Mouse (Mus musculus): ENCODE measurements around the gene Ablim2. TPM values are rescaled to one million over a fixed set of nuclear protein-coding genes. Genes with fewer than 3 reads are reported as not detected.

The Ablim2 gene
- total RNA-seq (2015; ENCODE audit: low replicate concordance) (not detected in 2 replicates), total RNA-seq (2017; ENCODE audit: low replicate concordance) (not detected in 2 replicates)

GRCm38 (mm10) chr5:35757639-35758001 lies at the start of gene Ablim2:
Gene Ablim2, plus strand, starts transcription at chr5:35757880.
- ATAC-seq (replicated peaks; ENCODE audit: low FRiP score, poor library complexity, severe bottlenecking) = no peak

- no peak for ATAC-seq (replicated peaks; ENCODE audit: low FRiP score, poor library complexity, severe bottlenecking)
Observed at GRCm38 (mm10) chr5:35710481-35710880, 47.2 kb upstream of the Ablim2 start.

- ATAC-seq (replicated peaks; ENCODE audit: low FRiP score, poor library complexity, severe bottlenecking) = no peak
Observed at GRCm38 (mm10) chr5:35710931-35711330, 46.7 kb upstream of the Ablim2 start.

DNA sequence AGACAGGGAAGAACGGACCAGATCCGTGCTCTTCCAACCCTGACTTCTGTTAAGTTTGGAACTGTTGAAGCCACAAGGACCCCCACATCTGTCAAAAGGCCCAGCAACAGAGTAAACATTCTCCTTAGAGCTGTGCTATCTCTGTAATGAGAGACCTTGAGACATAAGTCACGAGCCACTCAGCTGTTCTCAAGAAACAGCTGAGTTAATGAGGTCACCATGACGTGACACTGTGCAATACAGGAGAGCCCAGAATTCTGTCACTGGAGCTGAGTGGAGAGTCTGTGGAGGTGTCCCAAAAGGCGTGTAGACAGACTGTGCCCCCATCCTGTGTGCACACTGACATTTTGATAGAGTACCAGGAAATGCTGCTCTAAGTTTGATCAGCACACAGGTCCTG lies 45.2 kb upstream of the Ablim2 start:
- no peak for ATAC-seq (replicated peaks; ENCODE audit: low FRiP score, poor library complexity, severe bottlenecking)

DNA sequence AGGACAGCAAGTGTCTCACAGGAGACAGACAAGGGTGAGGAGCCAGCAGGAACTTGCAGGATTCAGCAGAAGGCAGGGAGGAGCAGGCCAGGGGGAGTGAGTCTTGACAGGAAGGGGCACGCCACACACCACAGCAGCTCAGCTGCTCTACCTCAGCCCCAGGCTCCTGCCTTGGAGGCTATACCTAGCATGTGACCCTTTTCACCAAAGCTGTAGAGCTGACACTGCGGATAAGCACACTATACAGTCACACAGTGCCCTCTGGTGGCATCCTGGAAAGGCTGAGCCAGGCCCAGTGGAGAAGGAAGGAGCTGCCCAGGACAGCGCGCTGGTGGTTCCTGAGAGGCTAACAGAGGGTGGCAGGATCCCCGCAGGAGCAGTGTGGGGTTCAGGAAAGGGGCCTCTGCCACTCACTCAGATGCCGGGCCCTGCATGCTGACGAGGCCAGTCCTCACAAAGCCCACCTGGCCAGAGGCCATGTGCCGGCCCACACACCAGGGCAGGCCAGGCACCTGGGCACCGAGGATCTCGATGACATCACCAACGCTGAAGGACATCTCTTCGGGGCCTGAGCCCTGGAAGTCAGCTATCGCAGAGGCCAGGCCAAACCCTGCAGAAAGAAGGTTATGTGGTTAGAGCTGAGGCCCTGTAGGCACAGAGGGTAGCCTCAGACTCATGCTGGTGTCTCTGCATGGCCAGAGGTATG lies 43.9 kb upstream of the Ablim2 start:
- no peak for ATAC-seq (replicated peaks; ENCODE audit: low FRiP score, poor library complexity, severe bottlenecking)

DNA sequence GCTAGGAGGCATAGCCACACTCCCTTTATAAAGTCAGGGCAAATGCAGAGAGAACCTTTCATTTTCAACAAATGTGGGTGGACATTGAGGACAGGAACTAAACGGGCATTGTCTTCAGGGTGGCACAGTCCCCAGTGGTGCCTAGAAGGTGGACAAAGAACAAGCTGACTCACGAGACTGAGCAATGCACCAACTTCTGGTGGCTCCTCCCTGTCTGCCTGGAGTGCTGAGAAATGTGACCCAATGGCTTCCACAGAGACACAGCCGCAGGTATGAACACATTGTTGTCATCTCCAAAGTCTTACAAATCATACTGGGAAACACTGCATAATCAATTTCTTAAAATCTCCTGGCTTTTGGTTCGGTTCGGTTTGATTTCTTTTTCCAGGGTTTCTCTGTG lies 40.2 kb upstream of the Ablim2 start:
- ATAC-seq (replicated peaks; ENCODE audit: low FRiP score, poor library complexity, severe bottlenecking) = no peak

DNA sequence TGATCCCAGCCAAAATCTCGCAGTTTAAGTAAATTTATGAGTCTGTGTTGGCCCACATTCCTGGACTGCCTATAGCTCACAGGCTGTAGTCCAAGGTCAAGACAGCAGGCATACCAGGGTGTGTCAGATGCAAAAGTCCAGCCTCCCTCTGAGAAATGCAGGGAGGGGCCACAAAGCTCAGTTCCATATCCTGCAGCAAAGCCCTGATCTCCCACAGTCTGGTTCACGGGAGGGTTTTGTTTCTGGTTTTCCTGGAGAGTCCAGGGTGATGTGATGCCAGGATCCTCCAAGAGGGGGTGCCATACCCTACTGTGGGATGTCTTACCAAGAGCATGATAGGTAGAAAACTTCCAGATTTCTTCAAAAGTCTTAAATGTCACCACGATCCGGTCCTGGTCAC lies 39.7 kb upstream of the Ablim2 start:
- ATAC-seq (replicated peaks; ENCODE audit: low FRiP score, poor library complexity, severe bottlenecking) = no peak

DNA sequence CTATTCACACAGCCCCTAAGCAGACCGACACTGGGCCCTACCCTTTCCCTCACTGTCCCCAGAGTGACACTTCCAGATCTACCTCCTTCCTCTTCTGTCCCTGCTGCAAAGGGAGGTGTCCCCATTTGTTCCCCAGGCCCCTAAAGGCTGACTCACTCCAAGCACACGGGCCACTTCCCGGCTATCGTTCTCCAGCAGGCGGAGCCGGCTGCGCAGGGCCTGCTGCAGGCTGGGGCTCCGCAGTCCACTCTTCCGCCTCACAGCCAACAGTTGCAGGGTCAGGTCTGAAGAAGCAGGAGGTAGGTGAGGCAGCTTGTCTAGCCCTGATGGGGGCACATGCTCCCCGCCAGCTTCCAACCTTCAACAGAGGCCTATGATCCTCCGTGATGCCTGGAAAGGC lies 38.9 kb upstream of the Ablim2 start:
- ATAC-seq (replicated peaks; ENCODE audit: low FRiP score, poor library complexity, severe bottlenecking) = no peak

GRCm38 (mm10) chr5:35719343-35719742 lies 38.3 kb upstream of the Ablim2 start:
- ATAC-seq (replicated peaks; ENCODE audit: low FRiP score, poor library complexity, severe bottlenecking) = no peak

DNA sequence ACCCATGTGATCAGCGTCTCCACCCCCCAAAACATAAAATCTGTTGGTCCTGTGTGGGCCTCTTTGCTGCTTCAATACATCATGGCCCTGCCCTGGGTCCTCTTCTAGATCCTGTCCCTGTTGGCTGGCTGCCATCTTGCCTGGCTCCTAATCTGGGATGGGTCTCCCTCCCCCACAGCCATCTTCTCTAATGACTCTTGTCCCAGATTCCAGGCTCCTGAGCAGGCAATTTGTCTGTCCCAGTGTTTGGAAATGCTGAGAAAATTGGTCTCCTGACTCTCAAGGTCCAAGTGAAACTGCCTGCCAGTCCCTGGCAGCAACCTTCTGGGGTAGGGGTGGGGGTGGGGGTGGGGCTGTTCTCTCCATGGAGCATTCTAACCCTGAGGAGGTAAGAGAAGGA lies 37.8 kb upstream of the Ablim2 start:
- no peak for ATAC-seq (replicated peaks; ENCODE audit: low FRiP score, poor library complexity, severe bottlenecking)

- ATAC-seq (replicated peaks; ENCODE audit: low FRiP score, poor library complexity, severe bottlenecking) = no peak
Observed at GRCm38 (mm10) chr5:35721933-35722332, 35.7 kb upstream of the Ablim2 start.

DNA sequence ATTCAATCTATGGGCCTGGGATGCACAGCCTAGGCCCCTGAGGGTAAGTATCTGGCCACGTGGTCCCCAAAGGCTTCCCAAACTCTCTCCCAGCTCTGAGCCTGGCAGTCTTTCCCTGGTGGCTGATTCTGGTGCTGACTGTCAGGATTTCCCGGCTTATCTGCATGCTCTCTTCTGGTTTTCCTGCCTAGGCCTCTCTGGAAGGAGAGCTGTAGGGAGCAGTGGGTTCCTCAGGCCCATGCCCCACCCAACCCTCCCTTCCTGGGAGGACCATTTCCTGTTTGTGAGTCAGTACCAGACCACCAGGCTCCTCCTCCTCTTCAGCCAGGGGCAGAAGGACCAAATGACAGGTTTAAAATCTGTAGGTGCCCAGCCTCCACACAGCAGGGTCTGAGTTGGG lies 35.0 kb upstream of the Ablim2 start:
- ATAC-seq (replicated peaks; ENCODE audit: low FRiP score, poor library complexity, severe bottlenecking) = no peak

GRCm38 (mm10) chr5:35723900-35724299 lies 33.8 kb upstream of the Ablim2 start:
- ATAC-seq (replicated peaks; ENCODE audit: low FRiP score, poor library complexity, severe bottlenecking) = no peak

GRCm38 (mm10) chr5:35725840-35726239 lies 31.8 kb upstream of the Ablim2 start:
- no peak for ATAC-seq (replicated peaks; ENCODE audit: low FRiP score, poor library complexity, severe bottlenecking)

DNA sequence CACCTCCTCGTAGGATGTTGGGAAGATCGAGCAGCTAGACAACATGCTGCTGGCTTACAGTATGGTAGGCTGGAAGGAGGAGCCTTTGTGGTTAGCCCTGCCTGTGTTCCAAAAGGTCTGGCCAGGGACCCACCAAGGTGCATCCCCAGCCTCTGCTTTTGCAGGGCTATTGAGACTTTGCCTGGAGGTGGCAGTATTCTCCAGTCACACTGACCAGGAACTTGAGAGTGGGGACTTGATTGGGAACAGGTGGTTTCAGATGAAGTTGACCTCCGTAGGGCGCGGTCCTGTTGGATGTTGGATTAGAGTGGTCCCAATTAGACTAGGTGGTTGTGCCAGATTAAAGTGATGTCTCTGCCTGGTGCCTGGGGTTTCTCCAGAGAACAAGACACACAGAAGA lies 30.2 kb upstream of the Ablim2 start:
- no peak for ATAC-seq (replicated peaks; ENCODE audit: low FRiP score, poor library complexity, severe bottlenecking)

GRCm38 (mm10) chr5:35728344-35728956 lies 29.2 kb upstream of the Ablim2 start:
- ATAC-seq (replicated peaks; ENCODE audit: low FRiP score, poor library complexity, severe bottlenecking) = no peak

DNA sequence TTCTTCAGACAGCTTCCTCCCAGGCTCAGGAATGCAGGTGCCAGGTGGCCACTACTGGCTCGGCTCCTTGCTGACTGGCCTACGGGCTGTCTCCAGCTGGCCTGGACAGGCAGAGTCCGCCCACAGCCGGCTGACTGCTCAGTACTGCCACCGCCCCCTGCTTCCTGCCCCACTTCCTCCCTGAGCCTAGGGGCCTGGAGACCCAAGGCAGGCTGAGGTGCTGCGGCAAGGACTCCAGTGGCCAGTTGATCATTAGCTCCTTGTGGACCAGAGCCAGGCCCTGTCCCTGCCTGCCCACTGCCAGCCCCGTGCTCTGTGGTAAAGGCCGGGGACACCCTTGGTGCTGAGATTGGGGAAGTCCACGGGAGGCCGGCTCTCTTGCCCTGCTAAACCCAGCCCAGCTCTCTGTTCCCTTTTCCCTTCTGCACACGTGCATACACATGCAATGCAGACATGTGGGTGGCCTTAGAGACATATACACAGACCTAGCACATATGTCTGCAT lies 28.7 kb upstream of the Ablim2 start:
- no peak for ATAC-seq (replicated peaks; ENCODE audit: low FRiP score, poor library complexity, severe bottlenecking)

DNA sequence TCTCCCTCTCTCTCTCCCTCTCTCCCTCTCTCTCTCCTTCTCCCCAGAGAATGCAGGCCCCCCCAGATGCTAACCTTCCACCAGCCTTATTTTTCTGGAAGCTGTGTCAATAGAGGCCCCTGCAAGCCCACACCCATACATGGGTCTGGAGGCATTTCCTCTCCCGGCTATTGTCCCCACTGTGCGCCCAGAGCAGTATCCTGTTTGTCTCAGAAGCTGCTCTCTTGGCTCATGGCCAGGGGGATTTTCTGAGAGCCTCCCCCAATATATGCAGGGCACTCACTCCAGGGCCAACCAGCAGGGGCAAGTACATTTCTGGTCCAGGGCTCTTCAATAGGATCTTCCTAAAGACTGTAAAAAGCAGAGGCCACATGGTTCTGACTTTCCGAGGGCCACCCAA lies 27.8 kb upstream of the Ablim2 start:
- ATAC-seq (replicated peaks; ENCODE audit: low FRiP score, poor library complexity, severe bottlenecking) = no peak

- ATAC-seq (replicated peaks; ENCODE audit: low FRiP score, poor library complexity, severe bottlenecking) = no peak
Observed at GRCm38 (mm10) chr5:35730552-35730951, 27.1 kb upstream of the Ablim2 start.

- no peak for ATAC-seq (replicated peaks; ENCODE audit: low FRiP score, poor library complexity, severe bottlenecking)
Observed at GRCm38 (mm10) chr5:35731006-35731405, 26.7 kb upstream of the Ablim2 start.

GRCm38 (mm10) chr5:35733523-35733922 lies 24.2 kb upstream of the Ablim2 start:
- ATAC-seq (replicated peaks; ENCODE audit: low FRiP score, poor library complexity, severe bottlenecking) = no peak

Measured in erythroblast, adult 5-6 weeks (primary cell).